Mouse (Mus musculus) effector memory CD4-positive, alpha-beta T cell, adult 5 months (primary cell): ENCODE data around the gene Slc6a6. TPM values are rescaled to one million over a fixed set of nuclear protein-coding genes. Genes with fewer than 3 reads are reported as not detected.

Source experiments
- polyA plus RNA-seq: library from polyadenylated mRNA; unstranded; fragments of 100-300 nt; shearing (Covaris generic); gene quantifications from one replicate; pipeline ENCODE4 v1.2.1, GENCODE M21; 2017

Gene Slc6a6
- polyA plus RNA-seq = 95.0 TPM

DNA sequence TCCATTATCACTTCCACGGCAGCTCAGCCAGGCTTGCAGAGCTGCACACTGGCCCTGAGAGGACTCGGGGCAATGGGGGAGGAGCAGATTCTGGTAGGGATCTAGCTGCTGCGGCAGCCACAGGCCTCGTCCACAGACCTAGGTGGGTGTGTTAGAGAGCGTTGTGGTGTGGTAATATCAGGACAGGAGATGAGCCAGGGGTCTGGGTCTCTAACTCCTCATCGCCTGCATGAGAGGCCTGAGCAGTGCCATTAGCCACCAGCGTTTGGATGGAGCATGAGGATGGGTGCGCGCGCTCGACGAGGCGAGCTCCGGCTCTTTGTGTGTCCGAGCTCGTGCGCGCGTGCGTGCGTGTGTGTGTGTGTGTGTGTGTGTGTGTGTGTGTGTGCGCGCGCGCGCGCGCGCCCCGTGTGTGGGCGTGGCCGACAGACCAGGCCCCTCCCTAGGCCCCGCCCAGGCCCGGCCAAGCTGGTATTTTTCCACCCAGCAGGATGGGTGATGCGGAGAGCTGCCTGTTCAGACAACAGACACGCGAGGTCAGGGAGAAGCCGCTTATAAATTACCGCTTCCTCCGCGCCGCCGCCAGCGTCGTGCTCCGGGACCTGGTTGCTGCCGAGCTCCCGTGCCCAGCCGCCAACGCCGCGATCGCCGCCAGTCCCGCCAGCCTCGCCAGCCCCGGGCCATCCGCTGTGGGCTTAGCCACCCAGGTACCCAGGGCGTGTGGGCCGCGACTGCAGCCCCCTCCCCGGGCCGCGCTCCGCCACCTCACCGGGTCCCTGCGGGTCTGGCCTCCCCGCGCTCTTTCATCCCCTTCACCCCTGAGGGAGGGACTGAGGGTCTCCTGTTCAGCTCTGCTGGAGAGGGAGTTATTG lies at the start of gene Slc6a6:
Gene Slc6a6, plus strand, starts transcription at position 452 of the 872 bp plus-strand sequence.

Other genes with a start within 250 kb of the Slc6a6 start
- gene Chchd4, start 210.5 kb upstream of the Slc6a6 start, polyA plus RNA-seq = 10.0 TPM
- gene Tmem43, start 210.3 kb upstream of the Slc6a6 start, polyA plus RNA-seq = 34.1 TPM
- 14.4 TPM for gene Xpc, start 168.2 kb upstream of the Slc6a6 start, polyA plus RNA-seq
- gene Lsm3, start 168.1 kb upstream of the Slc6a6 start, polyA plus RNA-seq = 86.4 TPM
- not detected for gene Grip2, start 143.2 kb downstream of the Slc6a6 start, polyA plus RNA-seq
- 22.0 TPM for gene Ccdc174, start 194.0 kb downstream of the Slc6a6 start, polyA plus RNA-seq
- gene 4930590J08Rik, start 218.8 kb downstream of the Slc6a6 start, polyA plus RNA-seq = not detected